Mouse (Mus musculus) liver, embryonic 14.5 days (tissue): ENCODE results near the gene Smtn. TPM values are rescaled to one million over a fixed set of nuclear protein-coding genes. Genes with fewer than 3 reads are reported as not detected.

Experiments
- ATAC-seq: fragments of 200-750 bp; cut with Nextera tagmentation; 2 replicates; pipeline ENCODE4 v1.8.0; 2017; ENCODE audit warnings: moderate number of reproducible peaks, mild to moderate bottlenecking, moderate library complexity; ENCODE audit not compliant: insufficient read depth
- DNase-seq, 3 experiments: peaks; one replicate each; pipeline ENCODE4 v3.0.0-alpha.2; 2012 to 2013; ENCODE audit warnings: low read depth in 3 of 3, low spot score in 3 of 3
- H3K27ac ChIP-seq: fragments of 300-500 bp; sonication (generic); 2 replicates; pipeline ENCODE4 v1.5.1; 2014; ENCODE audit warnings: moderate library complexity, mild to moderate bottlenecking, control low read depth, inconsistent platforms
- H3K27me3 ChIP-seq: fragments of 300-500 bp; sonication (generic); 2 replicates; pipeline ENCODE4 v1.6.1; 2014; ENCODE audit warnings: mild to moderate bottlenecking, low read length, moderate library complexity; ENCODE audit not compliant: control insufficient read depth, insufficient read depth
- H3K36me3 ChIP-seq: fragments of 300-500 bp; sonication (generic); replicated peaks from 2 replicates; pipeline ENCODE4 v1.6.1; 2014; ENCODE audit warnings: low read depth; ENCODE audit not compliant: control insufficient read depth, insufficient read depth
- H3K4me1 ChIP-seq, 2 experiments: fragments of 200-500 bp in 1 of 2; fragments of 300-500 bp in 1 of 2; sonication (generic) in 1 of 2; replicated peaks; 2 replicates each; pipeline ENCODE4 v1.6.1; 2012 to 2014; ENCODE audit warnings: antibody characterized with exemption in 1 of 2, inconsistent platforms in 1 of 2, low read length in 1 of 2; ENCODE audit not compliant: control insufficient read depth in 2 of 2, insufficient read depth in 2 of 2
- H3K4me2 ChIP-seq: fragments of 300-500 bp; sonication (generic); 2 replicates; pipeline ENCODE4 v1.6.1; 2014; ENCODE audit warnings: low read depth, mild to moderate bottlenecking, control low read depth, moderate library complexity
- H3K4me3 ChIP-seq, 2 experiments: fragments of 200-500 bp in 1 of 2; fragments of 300-500 bp in 1 of 2; sonication (generic) in 1 of 2; 2 replicates each; pipeline ENCODE4 v1.5.1; 2012 to 2014; ENCODE audit warnings: low read depth in 2 of 2, low read length in 2 of 2, mild to moderate bottlenecking in 2 of 2, control low read depth in 1 of 2, inconsistent platforms in 1 of 2, moderate library complexity in 1 of 2; ENCODE audit not compliant: insufficient read depth in 1 of 2
- H3K9ac ChIP-seq: fragments of 300-500 bp; sonication (generic); replicated peaks from 2 replicates; pipeline ENCODE4 v1.6.1; 2014; ENCODE audit warnings: mild to moderate bottlenecking, control low read depth, moderate library complexity
- H3K9me3 ChIP-seq: fragments of 300-500 bp; sonication (generic); 2 replicates; pipeline ENCODE4 v1.6.1; 2016; ENCODE audit warnings: low read length, mixed read lengths; ENCODE audit not compliant: control insufficient read depth
- CTCF ChIP-seq: IDR thresholded peaks from 2 replicates; pipeline ENCODE4 v1.5.1; 2016; ENCODE audit warnings: antibody characterized with exemption, low read depth, control low read depth
- EP300 ChIP-seq: IDR thresholded peaks from 2 replicates; pipeline ENCODE4 v1.6.1; 2016; ENCODE audit warnings: antibody characterized with exemption, low read depth
- WGBS: fragments of 180-500 bp; shearing (Covaris S2); extraction: QIAGEN DNeasy Blood & Tissue Kit; methylation state at CpG from one replicate; pipeline ENCODE4 v1.1.7; 2014; ENCODE audit not compliant: insufficient replicate concordance; 5-methylcytosine and 5-hydroxymethylcytosine counted together
- polyA plus RNA-seq, 2 experiments: library from polyadenylated mRNA; depleted of rRNA in 1 of 2; stranded (reverse) in 1 of 2; unstranded in 1 of 2; fragments of >200 nt; fragmentation: Nextera tagmentation in 1 of 2; extraction: Ambion mirVana in 1 of 2; gene quantifications; 2 replicates each; pipeline versions ENCODE4 v1.2.1 to v1.2.3; 2012 to 2014

Smtn gene
- polyA plus RNA-seq, 2 experiments, result 4.5 to 7.4 TPM

GRCm38 (mm10) chr11:3519756-3520398, 20.5 kb downstream of the Smtn start:
- Histone ChIP-seq H3K27me3 (peaks cover 31% of the 10 kb centered on the region), H3K9me3 (no peaks in the 10 kb centered on the region), H3K4me2 (no peak overlapping the region), H3K36me3 (no peaks in the 10 kb centered on the region), H3K27ac (no peak overlapping the region), H3K9ac (no peak overlapping the region), H3K4me3 (no peak overlapping the region), H3K4me1 (no peaks in the 10 kb centered on the region)
- no peak for TF ChIP-seq CTCF
- TF ChIP-seq EP300, result no peak
- 59% methylated on average over 11 of the region's 11 CpGs for WGBS
- ATAC-seq, result no peak
- DNase-seq, result no peak

GRCm38 (mm10) chr11:3519051-3519726, 21.2 kb downstream of the Smtn start:
- no peaks in the 10 kb centered on the region; a peak in 1 of 4 replicates for H3K4me1 ChIP-seq
- no peak overlapping the region for H3K4me3 ChIP-seq
- no peaks in the 10 kb centered on the region for H3K36me3 ChIP-seq
- no peak overlapping the region for H3K9ac ChIP-seq
- ATAC-seq, result no peak
- no peaks in the 10 kb centered on the region for H3K9me3 ChIP-seq
- no peak overlapping the region for H3K4me2 ChIP-seq
- H3K27ac ChIP-seq, result no peak overlapping the region
- 47% methylated on average over 4 of the region's 4 CpGs for WGBS
- DNase-seq, result no peak
- H3K27me3 ChIP-seq, result peaks cover 31% of the 10 kb centered on the region
- TF ChIP-seq CTCF (no peak), EP300 (no peak)

GRCm38 (mm10) chr11:3517846-3518732, 22.3 kb downstream of the Smtn start:
- no peaks in the 10 kb centered on the region for H3K36me3 ChIP-seq
- ATAC-seq (no peak), DNase-seq (no peak)
- peaks cover 31% of the 10 kb centered on the region for H3K27me3 ChIP-seq
- 28% methylated on average over 13 of the region's 13 CpGs for WGBS
- H3K27ac ChIP-seq, result no peak overlapping the region
- peaks cover 0 to 2% of the 10 kb centered on the region in 2 experiments; a peak in 1 of 4 replicates for H3K4me1 ChIP-seq
- no peaks in the 10 kb centered on the region for H3K9me3 ChIP-seq
- no peak overlapping the region for H3K4me3 ChIP-seq
- peak overlapping the region; percentile 39; the same call in 1 of the 2 replicates for H3K4me2 ChIP-seq
- TF ChIP-seq EP300, result no peak
- TF ChIP-seq CTCF, result no peak
- H3K9ac ChIP-seq, result no peak overlapping the region

- H3K4me3 ChIP-seq, result no peak overlapping the region
- no peak overlapping the region for H3K9ac ChIP-seq
- no peaks in the 10 kb centered on the region for H3K36me3 ChIP-seq
- H3K9me3 ChIP-seq, result no peaks in the 10 kb centered on the region
- peaks cover 31% of the 10 kb centered on the region for H3K27me3 ChIP-seq
- DNase-seq, result no peak
- H3K4me1 ChIP-seq, result peaks cover 0 to 2% of the 10 kb centered on the region in 2 experiments; a peak in 1 of 4 replicates
- TF ChIP-seq CTCF (no peak), EP300 (no peak)
- H3K27ac ChIP-seq, result no peak overlapping the region
- WGBS, result 4% methylated on average over 50 of the region's 50 CpGs
- no peak for ATAC-seq
- peak overlapping the region; percentile 39 for H3K4me2 ChIP-seq
Observed at GRCm38 (mm10) chr11:3516859-3517845, 23.3 kb downstream of the Smtn start.
